Mouse (Mus musculus) liver, adult 2 months (tissue): Measurements from ENCODE around the gene Golga7b. TPM values are rescaled to one million over a fixed set of nuclear protein-coding genes. Genes with fewer than 3 reads are reported as not detected.

Experiments
- DNase-seq: peaks from one replicate; pipeline ENCODE4 v3.0.0-alpha.2; 2011; ENCODE audit warnings: low read depth, low spot score; ENCODE audit errors: extremely low read depth
- H3K27ac ChIP-seq: fragments of 200-500 bp; replicated peaks from 2 replicates; pipeline ENCODE4 v1.5.1; 2012; ENCODE audit warnings: low read depth, mild to moderate bottlenecking, control low read depth, inconsistent platforms, low read length; ENCODE audit not compliant: insufficient read depth
- H3K27me3 ChIP-seq: fragments of 200-500 bp; 2 replicates; pipeline ENCODE4 v1.6.1; 2012; ENCODE audit warnings: mild to moderate bottlenecking, moderate library complexity, low read length, inconsistent platforms; ENCODE audit not compliant: control insufficient read depth, insufficient read depth
- H3K36me3 ChIP-seq: fragments of 200-500 bp; 2 replicates; pipeline ENCODE4 v1.6.1; 2012; ENCODE audit warnings: low read length, inconsistent platforms; ENCODE audit not compliant: control insufficient read depth, insufficient read depth
- H3K4me1 ChIP-seq: fragments of 200-500 bp; 2 replicates; pipeline ENCODE4 v1.6.1; 2011; ENCODE audit warnings: low read length; ENCODE audit not compliant: control insufficient read depth, insufficient read depth
- H3K4me3 ChIP-seq: fragments of 200-500 bp; 2 replicates; pipeline ENCODE4 v1.5.1; 2011; ENCODE audit warnings: low read depth, mild to moderate bottlenecking, control low read depth, low read length, moderate library complexity; ENCODE audit not compliant: insufficient read depth
- H3K79me2 ChIP-seq: fragments of 200-500 bp; 2 replicates; pipeline ENCODE4 v1.6.1; 2012; ENCODE audit warnings: inconsistent platforms, mild to moderate bottlenecking, low read length, moderate library complexity; ENCODE audit not compliant: control insufficient read depth, insufficient read depth
- H3K9ac ChIP-seq: fragments of 200-500 bp; 2 replicates; pipeline ENCODE4 v1.6.1; 2012; ENCODE audit warnings: low read depth, mild to moderate bottlenecking, control low read depth, inconsistent platforms, low read length
- CTCF ChIP-seq: fragments of 200-500 bp; IDR thresholded peaks from 2 replicates; pipeline ENCODE4 v1.5.1; 2011; ENCODE audit warnings: low read depth, low read length, control low read depth
- POLR2A ChIP-seq: fragments of 200-500 bp; IDR thresholded peaks from 2 replicates; pipeline ENCODE4 v1.6.1; 2011; ENCODE audit warnings: low read length, control low read depth; ENCODE audit not compliant: insufficient read depth; ENCODE audit errors: extremely low read depth
- WGBS: fragments of 180-500 bp; shearing (Covaris S2); methylation state at CpG from one replicate; pipeline ENCODE4 v1.1.7; 2018; 5-methylcytosine and 5-hydroxymethylcytosine counted together
- polyA plus RNA-seq: library from polyadenylated mRNA; depleted of rRNA; stranded (reverse); fragments of >200 nt; gene quantifications from 2 replicates; pipeline ENCODE4 v1.2.3, GENCODE M21; 2012
- total RNA-seq: library from RNA; depleted of rRNA; stranded (reverse); fragments of >200 nt; gene quantifications from 2 replicates; pipeline ENCODE4 v1.2.3, GENCODE M21; 2014

Gene Golga7b
- total and polyA plus RNA-seq, 2 experiments: not detected

GRCm38 (mm10) chr19:42226451-42226850 lies 20.9 kb upstream of the Golga7b start:
- no peak overlapping the region for H3K4me3 ChIP-seq
- TF ChIP-seq CTCF (no peak), POLR2A (no peak)
- 75% methylated on average over 10 of the region's 10 CpGs for WGBS

GRCm38 (mm10) chr19:42229499-42230287 lies 17.7 kb upstream of the Golga7b start:
- 82% methylated on average over 17 of the region's 17 CpGs for WGBS
- Histone ChIP-seq H3K27me3 (no peaks in the 10 kb centered on the region), H3K9ac (no peak overlapping the region), H3K4me1 (no peaks in the 10 kb centered on the region), H3K36me3 (no peaks in the 10 kb centered on the region), H3K27ac (no peak overlapping the region), H3K4me3 (no peak overlapping the region), H3K79me2 (no peaks in the 10 kb centered on the region)
- no peak for DNase-seq
- TF ChIP-seq CTCF (no peak), POLR2A (no peak)

More at GRCm38 (mm10) chr19:42226451-42226850, 20.9 kb upstream of the Golga7b start:
- DNase-seq: no peak
- H3K36me3 ChIP-seq: no peaks in the 10 kb centered on the region
- H3K27me3 ChIP-seq: no peaks in the 10 kb centered on the region
- no peaks in the 10 kb centered on the region for H3K4me1 ChIP-seq
- no peaks in the 10 kb centered on the region for H3K79me2 ChIP-seq
- no peak overlapping the region for H3K9ac ChIP-seq
- H3K27ac ChIP-seq: no peak overlapping the region

DNA sequence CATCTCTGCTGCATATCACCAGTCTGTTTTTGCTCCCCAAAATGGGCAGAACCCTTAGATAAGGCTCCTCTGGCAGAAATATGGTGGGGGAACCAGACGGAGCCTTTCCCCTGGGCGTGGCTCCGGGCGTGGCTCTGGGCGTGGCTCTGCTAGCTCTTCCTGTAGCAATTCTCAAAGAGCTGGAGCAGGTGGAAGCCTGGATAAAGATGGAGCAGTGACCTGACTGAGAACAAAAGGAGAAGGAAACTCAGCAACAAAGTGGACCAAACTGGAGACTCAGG lies 17.1 kb upstream of the Golga7b start:
- Histone ChIP-seq H3K4me1 (no peaks in the 10 kb centered on the region), H3K9ac (no peak overlapping the region), H3K79me2 (no peaks in the 10 kb centered on the region), H3K36me3 (no peaks in the 10 kb centered on the region), H3K27ac (no peak overlapping the region), H3K4me3 (no peak overlapping the region), H3K27me3 (no peaks in the 10 kb centered on the region)
- no peak for DNase-seq
- 68% methylated on average over 5 of the region's 5 CpGs for WGBS
- TF ChIP-seq CTCF (no peak), POLR2A (no peak)

DNA sequence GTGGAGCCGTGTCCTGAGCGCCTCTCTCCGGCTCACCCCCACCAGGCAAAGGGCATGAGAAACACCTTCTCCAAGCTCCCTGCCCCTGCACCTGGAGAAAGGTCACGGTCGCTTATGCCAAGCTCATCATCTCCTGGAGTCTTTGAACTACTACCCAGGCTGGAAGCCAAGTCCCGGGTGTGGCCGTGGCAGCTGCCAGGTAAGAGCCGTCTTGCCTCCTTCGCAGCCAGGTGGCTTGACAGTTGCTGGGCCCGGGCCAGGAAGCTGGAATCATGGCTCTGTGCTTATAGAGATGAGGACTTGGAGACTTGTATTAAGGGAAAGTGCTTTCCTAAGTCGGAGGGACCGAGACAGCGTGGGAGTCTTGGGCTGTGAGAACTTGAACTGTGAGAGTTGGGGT lies 16.4 kb upstream of the Golga7b start:
- WGBS: 89% methylated on average over 13 of the region's 13 CpGs
- H3K36me3 ChIP-seq: no peaks in the 10 kb centered on the region
- no peaks in the 10 kb centered on the region for H3K27me3 ChIP-seq
- no peak for DNase-seq
- H3K4me3 ChIP-seq: no peak overlapping the region
- TF ChIP-seq POLR2A (no peak), CTCF (no peak)
- no peak overlapping the region for H3K27ac ChIP-seq
- no peaks in the 10 kb centered on the region for H3K79me2 ChIP-seq
- no peak overlapping the region for H3K9ac ChIP-seq
- H3K4me1 ChIP-seq: no peaks in the 10 kb centered on the region

GRCm38 (mm10) chr19:42237602-42238340 lies 9.6 kb upstream of the Golga7b start:
- no peaks in the 10 kb centered on the region for H3K4me1 ChIP-seq
- no peaks in the 10 kb centered on the region for H3K27me3 ChIP-seq
- H3K36me3 ChIP-seq: no peaks in the 10 kb centered on the region
- DNase-seq: no peak
- H3K27ac ChIP-seq: no peak overlapping the region
- no peak overlapping the region for H3K9ac ChIP-seq
- WGBS: 53% methylated on average over 4 of the region's 4 CpGs
- TF ChIP-seq POLR2A (no peak), CTCF (no peak)
- no peaks in the 10 kb centered on the region for H3K79me2 ChIP-seq
- H3K4me3 ChIP-seq: no peak overlapping the region

DNA sequence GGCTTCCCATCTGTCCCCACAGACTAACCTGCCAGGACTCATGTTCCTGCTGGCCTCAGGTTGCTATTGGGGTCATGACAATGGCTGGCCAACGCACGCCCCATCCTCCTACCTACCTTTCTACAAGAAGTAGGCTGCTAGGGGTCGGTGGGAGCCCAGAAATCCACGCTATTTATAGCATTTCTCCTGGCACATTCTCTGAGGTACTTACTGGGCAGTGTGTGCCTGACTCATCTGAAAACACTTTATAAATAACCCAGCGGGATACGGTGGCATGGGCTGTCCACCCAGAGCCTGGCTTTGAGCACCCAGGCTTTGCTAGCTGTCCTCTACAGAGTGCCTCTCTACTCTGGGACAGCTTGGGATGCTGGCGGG lies 9.0 kb upstream of the Golga7b start:
- WGBS: 74% methylated on average over 7 of the region's 7 CpGs

More for the DNA sequence above, 9.0 kb upstream of the Golga7b start:
- Histone ChIP-seq H3K4me1 (no peaks in the 10 kb centered on the region), H3K4me3 (no peak overlapping the region), H3K79me2 (no peaks in the 10 kb centered on the region), H3K9ac (no peak overlapping the region), H3K27me3 (no peaks in the 10 kb centered on the region), H3K27ac (no peak overlapping the region), H3K36me3 (no peaks in the 10 kb centered on the region)
- DNase-seq: no peak
- TF ChIP-seq CTCF (no peak), POLR2A (no peak)
